Mouse (Mus musculus) left cerebral cortex, postnatal 25 days (tissue): ENCODE results near the gene Spsb1. TPM values are rescaled to one million over a fixed set of nuclear protein-coding genes. Genes with fewer than 3 reads are reported as not detected.

Experiments used
- DNase-seq, 2 experiments: peaks; one replicate each; pipeline ENCODE4 v3.0.0; 2022; ENCODE audit warnings: low spot score in 2 of 2, mixed read lengths in 1 of 2
- intact Hi-C: fragments of 180-260 bp; cut with DNase I; formaldehyde crosslinking; loops from one replicate; pipeline ENCODE4 v1.15.1; 2025
- total RNA-seq, 2 experiments: library from RNA; stranded (reverse); gene quantifications; 2 replicates each; pipeline ENCODE4 v1.2.3; 2021

Gene Spsb1
- total RNA-seq, 2 experiments from 2014 or later: 14.4 to 14.9 TPM

DNA sequence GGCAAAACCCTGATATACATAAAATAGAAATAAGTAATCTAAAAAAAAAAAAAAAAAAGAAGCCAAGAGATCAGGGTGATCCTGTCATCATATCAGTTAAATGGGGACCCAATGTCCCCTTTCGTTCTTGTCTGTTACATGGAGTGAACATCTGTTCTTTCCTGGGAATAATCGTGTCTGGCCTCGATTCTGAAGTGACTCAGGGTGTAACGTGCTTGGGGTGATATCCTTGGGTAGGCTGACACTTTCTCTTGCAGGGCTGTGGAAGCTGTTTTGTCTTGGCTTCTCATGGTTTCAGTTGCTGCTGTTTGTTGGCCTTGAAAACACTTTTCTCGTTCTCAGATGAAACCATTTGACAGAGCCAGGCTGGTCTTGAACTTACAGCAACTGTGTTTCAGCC lies 105.8 kb downstream of the Spsb1 start:
- intact Hi-C loops: no loop called here
- DNase-seq: no peak

GRCm38 (mm10) chr4:149846861-149847631 lies 107.8 kb downstream of the Spsb1 start:
- intact Hi-C loops: no loop called here
- peak in 1 of 2 experiments; percentile 40 for DNase-seq

Other genes starting within 250 kb of the Spsb1 start
- 10 to 100 TPM; 59.6 to 65.5 TPM for gene Tmem201, start 217.0 kb downstream of the Spsb1 start, total RNA-seq
- gene Slc25a33, start 180.8 kb downstream of the Spsb1 start, total RNA-seq: 10 to 100 TPM; 29.2 to 36.0 TPM
- 10 to 100 TPM; 10.8 to 12.0 TPM for gene H6pd, start 54.0 kb upstream of the Spsb1 start, total RNA-seq
- 1 to 10 TPM; 1.1 to 1.4 TPM for gene Gpr157, start 132.3 kb upstream of the Spsb1 start, total RNA-seq
- gene Slc2a5, start 164.2 kb upstream of the Spsb1 start, total RNA-seq: 1 to 10 TPM; 4.9 to 6.3 TPM
- gene Slc2a7, start 193.9 kb upstream of the Spsb1 start, total RNA-seq: not detected
- not detected for gene Car6, start 246.3 kb upstream of the Spsb1 start, total RNA-seq